Mouse (Mus musculus) mesoderm, embryonic 11.5 days (tissue): ENCODE measurements at regions not wholly inside any gene's neighbourhood (a gene's known extent, or its start where the extent isn't known, plus 50 kb on each side); places are given as distances from the start of the nearest gene placed in this dataset.

Experiments used
- DNase-seq: peaks from one replicate; pipeline ENCODE4 v3.0.0-alpha.2; 2012; ENCODE audit warnings: low read depth, low spot score

DNA sequence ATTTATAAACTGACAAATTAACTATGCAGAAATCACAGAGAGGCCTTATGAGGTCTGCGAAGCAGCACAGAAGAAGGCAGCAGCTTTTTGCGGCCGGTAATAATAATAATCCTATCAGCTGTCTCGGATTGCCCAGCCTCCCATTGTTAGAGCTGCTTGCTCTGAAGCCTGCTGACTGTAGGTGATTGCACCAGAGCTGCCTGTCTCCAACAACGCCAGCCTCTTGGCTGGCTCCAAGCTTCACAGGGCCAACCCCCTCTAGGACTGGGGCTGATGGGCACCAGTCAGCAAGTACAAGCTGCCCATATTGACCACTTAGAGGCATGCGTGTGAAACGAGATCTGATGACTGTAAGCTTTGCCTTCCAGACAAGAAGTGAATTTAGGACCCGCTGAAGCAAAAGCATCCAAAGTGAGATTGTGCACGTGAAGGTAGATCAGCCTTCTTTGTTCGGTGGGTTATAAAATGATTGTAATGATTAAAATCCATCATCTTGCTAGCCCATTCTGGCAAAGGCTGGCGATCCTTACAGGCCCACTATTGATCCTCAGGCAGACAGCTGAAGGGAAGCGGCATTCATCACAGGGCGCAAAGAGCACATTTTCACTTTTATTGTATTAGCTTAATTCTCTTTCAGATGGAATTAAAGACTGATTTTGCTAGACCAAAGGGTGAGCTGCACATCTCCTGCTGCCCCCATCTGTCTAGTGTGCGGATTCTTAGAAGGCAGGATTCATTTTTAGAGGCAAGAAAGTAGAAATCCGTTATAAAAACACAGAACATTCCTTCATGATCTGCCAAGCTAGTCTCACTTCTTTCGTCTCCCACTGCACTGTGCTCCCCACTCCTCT is 503.2 kb upstream of the Smim15 start:
- DNase-seq, result no peak

DNA sequence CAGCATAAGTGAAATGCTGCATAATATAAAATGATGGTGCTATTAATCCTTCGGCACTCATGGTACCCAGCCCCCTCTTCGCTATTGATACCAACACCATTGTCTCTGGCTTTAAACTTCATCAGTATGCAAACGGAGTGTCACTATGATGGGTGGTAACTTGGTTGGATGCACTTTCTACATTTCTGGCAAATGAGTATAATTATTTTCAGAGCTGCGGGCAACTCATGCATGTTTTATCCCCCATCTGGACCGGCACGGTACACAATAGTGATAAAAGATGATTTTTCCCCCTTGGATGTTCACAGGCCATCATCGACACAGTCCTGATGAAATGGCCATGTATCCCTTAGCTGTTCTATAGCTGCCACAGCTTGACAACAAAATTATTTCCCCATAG is 503.9 kb upstream of the Smim15 start:
- no peak for DNase-seq

DNA sequence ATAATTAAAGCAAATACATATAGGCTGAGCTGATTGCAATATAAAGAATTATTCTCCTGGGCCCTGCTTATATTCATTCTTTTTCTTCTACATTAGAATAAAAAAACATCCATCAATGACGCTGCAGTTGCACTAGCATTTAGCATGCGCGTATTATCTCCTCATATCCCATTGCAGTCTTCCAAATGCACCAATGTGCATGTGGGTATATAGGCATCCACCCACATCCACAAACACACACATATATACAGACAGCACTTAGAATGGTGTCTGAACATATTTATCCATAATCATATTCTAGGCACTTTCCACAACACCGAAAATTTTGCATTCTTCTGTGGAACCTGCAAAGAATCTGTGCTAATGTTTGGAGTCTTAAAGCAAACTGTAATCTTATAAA is 504.4 kb upstream of the Smim15 start:
- no peak for DNase-seq

GRCm38 (mm10) chr13:107539326-107539725 is 504.9 kb upstream of the Smim15 start:
- DNase-seq, result no peak

DNA sequence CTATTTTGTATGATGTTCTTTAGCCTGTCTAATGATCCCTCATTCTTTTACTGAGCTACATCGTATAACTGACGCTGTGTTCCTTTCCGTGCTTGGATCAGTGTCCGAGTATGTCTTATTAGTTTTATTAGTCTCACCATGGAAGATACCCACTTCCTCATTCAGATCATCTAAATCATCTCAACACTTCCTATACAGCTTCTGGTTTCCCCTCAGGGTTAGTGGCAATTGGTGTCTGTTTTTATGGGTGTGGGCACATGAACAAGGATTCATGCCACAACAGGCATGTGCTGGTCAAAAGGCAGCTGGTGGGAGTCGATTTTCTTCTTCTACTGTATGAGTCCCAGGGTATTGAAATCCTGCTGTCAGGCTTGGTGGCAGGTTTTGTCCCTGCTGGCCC is 509.0 kb upstream of the Smim15 start:
- DNase-seq, result no peak

- no peak for DNase-seq
These were observed 510.9 kb upstream of the Smim15 start for GRCm38 (mm10) chr13:107533323-107533722.

DNA sequence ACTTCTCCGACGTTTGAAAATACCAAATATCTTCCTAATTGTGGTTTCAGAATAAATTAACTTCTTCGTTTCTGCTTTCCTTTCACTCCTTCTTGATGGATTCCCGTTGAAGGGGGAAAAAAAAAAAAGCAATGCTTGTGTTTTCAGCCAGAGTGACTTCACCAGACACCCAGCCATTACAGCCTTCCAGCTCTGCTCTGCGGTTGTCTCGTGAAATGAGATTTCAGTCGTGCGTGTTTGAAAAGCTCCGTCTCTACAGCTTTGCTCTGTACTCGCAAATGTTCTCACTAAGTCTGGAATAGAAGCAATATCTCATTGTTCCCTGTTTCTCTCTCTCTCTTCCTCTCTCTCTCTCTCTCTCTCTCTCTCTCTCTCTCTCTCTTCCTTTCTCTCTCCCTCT is 509.6 kb upstream of the Kif2a start:
- no peak for DNase-seq

GRCm38 (mm10) chr13:107531026-107531425 is 509.1 kb upstream of the Kif2a start:
- no peak for DNase-seq

GRCm38 (mm10) chr13:107530392-107530791 is 508.5 kb upstream of the Kif2a start:
- no peak for DNase-seq

DNA sequence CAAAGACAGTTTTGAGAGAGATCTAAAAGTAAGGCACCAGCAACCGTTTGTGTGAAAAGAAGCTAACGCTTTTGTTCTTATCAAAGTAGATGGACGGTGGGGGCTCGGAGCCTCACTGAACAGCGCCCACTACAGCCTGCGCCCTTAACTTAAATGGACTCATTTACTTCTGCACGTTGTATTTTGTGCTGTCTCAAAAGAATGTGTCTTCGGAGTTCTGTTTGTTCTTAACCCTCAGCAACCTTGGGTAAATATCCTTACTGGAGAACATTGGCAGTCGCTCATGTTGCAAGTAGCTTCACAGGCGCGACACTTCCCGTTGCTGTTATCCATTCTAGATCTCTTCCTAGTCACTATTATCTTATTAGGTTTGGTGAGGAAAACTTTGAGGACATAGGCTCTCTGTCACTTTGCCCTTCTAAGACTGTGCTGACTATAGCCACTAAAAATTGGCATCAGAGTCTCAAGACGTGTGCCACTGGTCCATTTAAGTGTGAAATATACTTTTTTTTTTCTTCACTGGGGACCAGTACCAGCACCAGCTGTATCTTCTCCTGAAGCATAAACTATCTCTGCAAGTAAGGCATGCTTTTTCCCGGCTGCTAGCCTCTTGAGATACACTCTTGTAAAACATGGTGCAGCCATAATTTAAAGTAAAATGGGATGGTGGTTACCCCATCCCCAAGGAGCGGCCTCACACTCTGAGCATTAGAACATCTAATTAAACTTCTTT is 507.0 kb upstream of the Kif2a start:
- no peak for DNase-seq

DNA sequence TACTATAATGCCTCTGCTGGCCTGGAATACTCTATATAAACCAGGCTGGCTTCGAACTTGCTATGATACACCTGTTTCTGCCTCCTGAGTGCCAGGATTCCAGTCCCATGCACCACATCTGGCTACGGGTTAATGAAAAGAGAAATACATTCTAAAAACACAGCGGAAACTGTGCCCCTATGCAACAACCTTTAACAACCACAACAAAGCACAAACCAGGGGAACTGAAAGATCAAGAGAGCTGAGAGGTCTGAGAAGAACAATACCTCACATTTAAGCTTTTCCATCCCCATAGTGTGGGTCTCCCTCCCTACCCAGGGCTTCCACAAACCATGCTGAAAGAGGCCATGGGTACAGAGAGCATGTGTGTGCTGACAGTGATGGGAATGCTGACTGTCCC is 501.0 kb upstream of the Kif2a start:
- DNase-seq, result no peak

- DNase-seq, result no peak
These were observed 492.3 kb upstream of the Kif2a start for GRCm38 (mm10) chr13:107514236-107514635.

GRCm38 (mm10) chr13:107513274-107514146 is 491.6 kb upstream of the Kif2a start:
- DNase-seq, result no peak

DNA sequence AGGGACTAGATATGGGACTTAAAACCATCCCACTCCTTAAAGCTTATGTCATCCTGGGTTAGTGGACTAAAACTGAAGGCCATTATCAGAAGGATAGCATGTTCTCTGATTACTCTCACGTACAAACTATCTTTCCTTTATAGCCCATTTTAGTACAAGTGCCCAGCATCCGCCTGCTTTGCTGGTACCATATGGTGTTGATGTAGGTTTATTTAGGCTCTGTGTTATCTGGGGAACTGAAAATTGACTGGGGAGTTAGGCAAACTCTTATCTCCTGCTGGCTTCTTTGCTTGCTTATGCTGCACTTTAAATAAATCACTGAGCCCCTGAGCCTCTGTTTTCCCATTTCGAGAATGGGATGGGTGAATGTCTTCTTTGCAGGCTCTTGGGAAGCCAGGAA is 485.4 kb upstream of the Kif2a start:
- DNase-seq, result no peak

DNA sequence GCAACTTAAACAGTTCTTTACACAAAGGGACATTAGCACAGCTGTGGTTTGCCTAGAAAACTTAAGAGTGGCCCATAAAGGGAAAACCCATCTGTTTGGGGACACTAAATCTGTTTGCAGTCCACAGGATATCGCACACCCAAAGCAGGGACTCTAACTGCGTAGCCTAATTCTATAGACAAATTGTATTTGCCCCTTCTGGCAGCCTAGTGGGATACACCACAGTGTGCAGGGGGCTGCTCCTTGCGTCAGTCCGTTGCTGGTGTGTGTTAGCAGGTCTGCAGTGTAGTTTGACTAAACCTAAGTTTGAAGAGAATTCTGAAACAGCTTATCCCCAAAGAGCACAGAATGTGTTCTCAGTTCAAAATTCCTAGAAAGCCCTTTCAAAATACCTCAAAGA is 484.9 kb upstream of the Kif2a start:
- DNase-seq, result no peak

DNA sequence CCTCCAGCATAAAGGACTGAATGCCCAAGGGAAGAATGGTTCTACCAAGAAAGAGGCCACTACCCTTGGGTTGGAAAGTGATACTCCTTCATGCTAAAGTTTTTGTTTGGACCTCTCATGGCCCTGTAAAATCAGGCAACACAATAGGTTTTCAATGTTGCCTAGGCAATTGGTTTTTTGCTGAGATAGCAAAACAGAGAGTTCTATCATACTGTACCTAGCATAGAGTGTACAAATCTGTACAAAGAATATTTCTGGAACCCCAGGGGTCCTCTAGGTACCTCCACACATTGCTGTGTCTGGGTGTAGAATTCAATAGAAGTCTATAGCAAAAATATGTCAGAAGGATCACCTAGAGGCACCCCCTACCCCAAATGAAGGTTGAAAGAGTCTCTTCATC is 483.4 kb upstream of the Kif2a start:
- no peak for DNase-seq

DNA sequence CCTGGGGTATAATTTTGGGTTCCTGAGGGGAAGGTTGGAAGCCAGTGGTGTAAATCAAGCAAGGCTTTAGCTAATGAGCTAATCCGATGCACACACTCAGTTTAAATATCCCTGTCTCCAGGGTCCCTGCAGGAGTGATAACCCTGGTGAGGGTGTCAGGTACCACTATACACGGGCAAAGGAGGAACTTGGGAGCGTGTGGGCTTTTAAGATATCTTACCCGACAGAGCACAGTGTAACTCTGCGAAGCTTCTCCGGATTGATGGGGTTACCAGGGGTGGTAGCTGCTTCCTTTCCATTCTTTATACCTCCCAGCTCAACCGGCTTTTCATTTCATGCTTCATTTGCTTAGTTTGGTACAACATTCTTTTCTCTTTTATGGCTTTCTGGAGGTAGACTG is 480.3 kb upstream of the Kif2a start:
- DNase-seq, result peak; percentile 54

DNA sequence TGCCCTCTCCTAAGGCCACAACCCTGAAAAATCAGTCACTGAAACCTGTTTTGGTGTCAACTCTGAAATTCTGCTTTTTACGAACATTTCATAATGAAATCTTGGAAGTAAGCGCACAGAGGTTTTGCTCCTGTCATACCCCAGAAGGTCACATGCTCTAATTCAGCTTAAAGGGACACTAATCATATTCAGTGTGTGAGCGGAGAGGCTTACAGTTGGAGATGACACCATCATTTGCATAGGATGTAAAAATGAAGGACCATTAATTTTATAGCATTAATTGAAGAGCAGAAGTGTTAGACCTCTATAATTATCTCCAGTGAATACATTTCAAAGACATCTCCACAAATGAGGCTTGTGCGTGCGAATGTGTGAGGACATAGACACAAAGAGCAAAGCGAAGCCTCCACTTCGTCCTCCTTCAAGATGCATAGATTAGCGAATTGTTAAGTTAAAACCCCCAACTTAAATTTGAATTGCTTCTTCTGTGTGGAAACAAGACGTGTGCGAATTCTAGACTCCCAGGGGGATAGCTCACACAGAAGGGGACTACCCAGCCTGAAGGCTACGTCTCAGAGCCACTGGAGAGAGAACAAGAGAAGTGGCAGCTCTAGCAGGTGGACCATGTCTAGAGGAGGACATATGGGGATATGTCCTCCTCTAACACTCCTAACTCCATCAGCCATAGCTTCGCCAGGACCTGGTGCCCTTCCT is 479.0 kb upstream of the Kif2a start:
- no peak for DNase-seq

GRCm38 (mm10) chr13:107499296-107499695 is 477.4 kb upstream of the Kif2a start:
- no peak for DNase-seq

GRCm38 (mm10) chr13:107495161-107495732 is 473.3 kb upstream of the Kif2a start:
- no peak for DNase-seq

GRCm38 (mm10) chr13:107493765-107494164 is 471.8 kb upstream of the Kif2a start:
- DNase-seq, result no peak
